Mouse (Mus musculus) right cerebral cortex, adult 18-20 months (tissue): ENCODE results near the gene Bcl2l12.
"Not testable (repeated sequence)": the region's sequence is repeated elsewhere in the genome, so short reads cannot be mapped to it uniquely, and the experiment has no call there.

ENCODE experiments used
- DNase-seq: peaks from one replicate; pipeline ENCODE4 v3.0.0; 2022; ENCODE audit warnings: mixed read lengths

The Bcl2l12 gene

GRCm38 (mm10) chr7:44998501-44998955 lies at the start of gene Bcl2l12:
Bcl2l12 (minus strand) TSS chr7:44998712.
- DNase-seq = no peak

- DNase-seq = no peak
Observed at GRCm38 (mm10) chr7:45047491-45047890, 49.0 kb upstream of the Bcl2l12 start.

- DNase-seq = no peak
Observed at GRCm38 (mm10) chr7:45046853-45047350, 48.4 kb upstream of the Bcl2l12 start.

GRCm38 (mm10) chr7:45045741-45046140 lies 47.2 kb upstream of the Bcl2l12 start:
- no peak for DNase-seq

- DNase-seq = no peak
Observed at GRCm38 (mm10) chr7:45043307-45043706, 44.8 kb upstream of the Bcl2l12 start.

DNA sequence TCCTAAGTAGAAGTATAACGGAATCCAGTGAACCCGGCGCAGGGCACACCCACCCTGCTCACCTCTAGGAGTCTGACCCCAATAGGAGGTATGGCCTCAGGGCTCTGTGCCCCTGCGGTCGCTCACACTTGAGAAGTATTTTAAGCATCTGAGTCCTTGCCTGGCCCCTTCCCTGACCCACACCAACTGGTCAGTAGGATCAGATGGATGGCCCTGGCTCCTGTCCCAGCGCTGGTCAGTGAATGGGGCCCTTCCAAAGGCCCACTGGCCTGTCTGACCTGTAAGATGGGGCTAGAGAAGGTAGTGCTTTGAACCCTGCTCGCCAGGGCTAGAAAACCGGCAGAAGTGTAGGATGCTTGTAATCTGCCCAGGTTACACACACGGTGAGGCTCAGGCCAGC lies 42.3 kb upstream of the Bcl2l12 start:
- no peak for DNase-seq

- no peak for DNase-seq
Observed at GRCm38 (mm10) chr7:45038411-45038810, 39.9 kb upstream of the Bcl2l12 start.

GRCm38 (mm10) chr7:45037720-45038361 lies 39.3 kb upstream of the Bcl2l12 start:
- DNase-seq = no peak

DNA sequence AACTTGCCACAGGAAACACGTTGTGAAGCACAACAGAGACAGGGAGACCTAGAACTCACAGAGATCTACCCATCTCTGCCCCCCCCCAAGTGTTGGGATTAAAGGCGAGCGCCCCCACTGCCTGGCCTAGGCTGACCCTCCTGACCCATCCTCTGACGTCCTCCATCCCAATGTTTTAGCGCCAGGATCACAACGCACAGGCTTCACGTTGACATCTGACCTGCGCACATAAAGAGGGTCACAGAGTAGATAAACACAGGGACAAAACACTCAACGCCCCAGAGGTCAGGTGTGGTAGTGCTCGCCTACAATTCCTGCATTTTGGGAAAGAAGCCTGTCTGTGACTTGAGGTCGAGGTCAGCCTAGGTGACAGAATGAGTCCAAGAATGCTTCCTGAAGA lies 38.2 kb upstream of the Bcl2l12 start:
- no peak for DNase-seq

GRCm38 (mm10) chr7:45035631-45036030 lies 37.1 kb upstream of the Bcl2l12 start:
- DNase-seq = no peak

DNA sequence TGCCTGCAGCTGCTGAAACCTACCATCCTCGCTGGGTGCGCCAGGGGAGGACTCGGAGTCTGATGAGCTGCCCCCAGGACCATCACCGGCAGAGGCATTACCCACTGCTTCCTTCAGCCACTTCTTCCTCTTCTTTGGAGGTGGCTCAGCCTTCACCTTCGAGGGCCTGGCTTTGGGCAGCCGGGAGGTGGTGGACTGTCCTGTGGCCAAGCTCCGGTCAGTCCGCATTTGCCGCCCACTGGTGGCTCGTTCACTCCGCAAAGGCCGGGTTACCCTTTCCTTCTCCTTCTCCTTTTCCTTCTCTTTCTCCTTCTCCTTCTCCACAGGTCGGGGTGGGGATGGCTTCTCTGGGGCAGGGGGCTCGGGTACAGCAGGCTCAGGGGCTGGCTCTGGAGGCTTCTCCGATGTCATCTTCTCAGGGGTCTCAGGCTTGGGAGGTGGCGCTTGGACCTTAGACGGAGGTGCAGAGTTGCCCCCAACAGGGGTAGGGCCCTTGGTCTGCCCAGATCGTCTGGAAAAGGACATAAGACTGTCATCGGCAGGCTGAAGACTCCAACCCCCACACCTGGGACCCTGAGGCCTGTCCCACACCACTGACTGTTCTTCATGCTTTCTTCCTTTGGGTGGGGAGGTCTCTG lies 35.3 kb upstream of the Bcl2l12 start:
- no peak for DNase-seq

DNA sequence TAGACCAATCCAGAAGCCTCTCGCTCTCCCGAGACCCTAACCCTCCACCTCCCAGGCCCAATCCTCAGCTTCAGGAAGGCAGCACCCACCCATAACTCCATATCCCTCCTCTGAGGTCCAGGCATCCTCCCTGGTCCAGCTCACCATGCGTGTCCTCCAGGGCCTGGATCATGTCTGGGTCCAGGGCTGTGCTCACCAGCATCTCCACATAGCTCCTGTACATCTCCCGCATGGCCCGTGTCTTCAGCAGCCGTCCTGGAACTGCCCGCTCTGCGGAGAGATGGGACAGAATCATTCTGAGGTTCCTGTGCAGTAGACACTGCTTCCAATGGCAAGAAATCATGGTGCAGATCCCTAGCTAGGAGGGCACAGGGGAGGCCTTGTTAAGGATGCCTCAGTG lies 32.3 kb upstream of the Bcl2l12 start:
- DNase-seq = no peak

- DNase-seq = no peak
Observed at GRCm38 (mm10) chr7:45029995-45030394, 31.5 kb upstream of the Bcl2l12 start.

DNA sequence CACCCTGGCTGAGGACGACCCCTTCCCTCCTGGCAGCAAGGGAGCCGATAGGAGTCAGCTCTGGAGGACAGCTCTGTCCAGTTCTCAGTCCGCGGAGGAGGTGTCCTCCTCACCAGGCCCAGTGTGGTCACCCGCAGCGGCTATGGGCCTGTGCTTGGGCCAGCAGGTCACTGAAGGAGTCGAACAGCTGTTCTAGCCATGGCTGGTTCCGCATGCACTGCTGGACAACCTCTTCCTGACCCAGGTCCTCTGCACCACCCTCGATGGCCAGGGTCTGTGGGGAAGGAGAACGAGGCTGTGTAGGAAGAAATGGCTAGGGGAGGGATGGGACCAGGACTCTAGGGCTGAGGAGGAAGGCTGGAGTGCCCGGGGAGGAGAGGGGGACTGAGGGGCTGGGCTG lies 29.8 kb upstream of the Bcl2l12 start:
- DNase-seq = no peak

GRCm38 (mm10) chr7:45027761-45028160 lies 29.2 kb upstream of the Bcl2l12 start:
- no peak for DNase-seq

DNA sequence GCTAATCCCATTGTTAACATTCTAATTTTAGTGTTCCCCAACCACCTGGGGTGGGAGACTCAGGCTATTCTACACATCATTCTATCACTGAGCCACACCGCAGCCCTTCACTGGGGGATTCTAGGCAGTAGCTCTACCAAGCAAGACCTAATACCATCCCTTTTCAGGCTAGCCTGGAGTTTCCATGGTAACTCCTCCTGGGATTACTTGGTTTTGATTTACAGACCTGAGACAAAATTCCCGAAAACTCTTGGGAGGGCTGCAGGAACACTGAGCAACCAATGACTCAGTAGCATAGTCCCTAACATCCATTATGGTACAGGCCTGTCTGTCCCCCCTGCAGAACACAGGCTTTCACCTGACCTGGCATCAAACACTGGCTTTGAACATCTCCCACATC lies 27.7 kb upstream of the Bcl2l12 start:
- DNase-seq = no peak

DNA sequence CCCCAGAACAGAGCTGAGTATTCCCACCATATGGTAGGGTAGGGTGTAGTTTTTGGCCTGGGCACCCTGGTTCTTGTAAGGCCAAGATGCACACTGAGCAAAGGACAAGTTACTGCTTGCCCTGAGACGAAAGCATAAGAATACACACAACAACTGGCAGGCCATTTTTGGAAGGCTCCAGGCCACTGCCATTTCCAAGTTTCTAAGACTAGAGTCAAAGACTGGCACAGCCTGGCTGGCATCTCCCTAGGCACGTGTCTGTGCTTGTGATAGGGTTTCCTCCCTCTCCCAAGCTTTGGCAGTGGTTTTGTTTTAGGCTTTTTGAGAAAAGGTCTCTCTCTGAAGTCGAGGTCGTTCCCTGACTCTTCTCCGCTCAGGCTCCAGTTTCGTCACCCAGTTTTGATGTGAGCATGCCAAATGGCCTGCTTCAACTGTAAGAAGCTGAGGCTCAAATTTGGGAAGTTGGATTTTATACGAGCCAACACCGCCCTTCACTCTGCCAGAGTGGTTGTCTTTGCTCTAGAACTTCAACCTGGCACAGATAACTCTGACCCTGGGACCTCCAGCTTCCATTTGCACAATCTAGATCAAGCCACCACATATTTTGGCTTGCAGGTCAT lies 27.2 kb upstream of the Bcl2l12 start:
- DNase-seq = no peak

GRCm38 (mm10) chr7:45024281-45025248 lies 26.1 kb upstream of the Bcl2l12 start:
- no peak for DNase-seq

DNA sequence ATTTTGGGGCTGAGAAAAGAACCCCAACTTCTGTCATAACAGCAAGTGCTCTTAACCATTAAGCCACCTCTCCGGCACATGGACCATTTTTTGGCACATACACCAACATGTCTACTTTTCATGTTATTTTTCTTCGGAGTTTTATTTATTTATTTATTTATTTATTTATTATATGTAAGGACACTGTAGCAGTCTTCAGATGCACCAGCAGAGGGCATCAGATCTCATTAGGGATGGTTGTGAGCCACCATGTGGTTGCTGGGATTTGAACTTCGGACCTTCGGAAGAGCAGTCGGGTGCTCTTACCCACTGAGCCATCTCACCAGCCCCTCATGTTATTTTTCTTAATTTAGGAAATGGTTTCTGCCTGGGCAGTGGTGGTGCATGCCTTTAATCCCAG lies 25.2 kb upstream of the Bcl2l12 start:
- not testable (repeated sequence) for DNase-seq

- DNase-seq = no peak
Observed at GRCm38 (mm10) chr7:45020225-45020624, 21.7 kb upstream of the Bcl2l12 start.

DNA sequence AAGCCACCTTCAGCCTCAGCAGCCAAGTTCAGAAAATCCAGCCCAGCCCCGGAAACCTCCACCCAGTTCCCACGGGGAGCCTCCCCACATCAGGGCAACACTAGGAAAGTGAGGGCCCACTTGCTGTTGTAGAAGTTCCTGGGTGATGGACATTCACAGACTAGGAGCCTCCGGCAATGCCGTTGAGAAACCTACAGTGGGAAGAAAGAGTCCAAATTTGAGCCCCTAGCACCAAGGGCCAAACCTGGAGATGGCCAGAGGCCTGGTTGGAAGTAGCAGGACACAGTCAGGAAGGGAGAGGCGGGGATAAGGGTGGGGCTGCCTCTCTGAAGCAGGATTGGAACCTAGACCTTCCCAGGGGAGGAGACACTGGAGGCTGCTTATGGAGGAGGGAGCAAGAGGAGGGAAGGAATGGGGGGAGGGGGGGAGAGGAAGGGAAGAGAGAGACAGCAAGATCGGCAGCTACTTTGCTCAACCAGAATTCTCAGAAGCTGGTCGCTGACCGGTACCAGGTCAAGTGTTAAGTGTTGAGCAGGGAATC lies 20.6 kb upstream of the Bcl2l12 start:
- DNase-seq = peak; percentile 44

DNA sequence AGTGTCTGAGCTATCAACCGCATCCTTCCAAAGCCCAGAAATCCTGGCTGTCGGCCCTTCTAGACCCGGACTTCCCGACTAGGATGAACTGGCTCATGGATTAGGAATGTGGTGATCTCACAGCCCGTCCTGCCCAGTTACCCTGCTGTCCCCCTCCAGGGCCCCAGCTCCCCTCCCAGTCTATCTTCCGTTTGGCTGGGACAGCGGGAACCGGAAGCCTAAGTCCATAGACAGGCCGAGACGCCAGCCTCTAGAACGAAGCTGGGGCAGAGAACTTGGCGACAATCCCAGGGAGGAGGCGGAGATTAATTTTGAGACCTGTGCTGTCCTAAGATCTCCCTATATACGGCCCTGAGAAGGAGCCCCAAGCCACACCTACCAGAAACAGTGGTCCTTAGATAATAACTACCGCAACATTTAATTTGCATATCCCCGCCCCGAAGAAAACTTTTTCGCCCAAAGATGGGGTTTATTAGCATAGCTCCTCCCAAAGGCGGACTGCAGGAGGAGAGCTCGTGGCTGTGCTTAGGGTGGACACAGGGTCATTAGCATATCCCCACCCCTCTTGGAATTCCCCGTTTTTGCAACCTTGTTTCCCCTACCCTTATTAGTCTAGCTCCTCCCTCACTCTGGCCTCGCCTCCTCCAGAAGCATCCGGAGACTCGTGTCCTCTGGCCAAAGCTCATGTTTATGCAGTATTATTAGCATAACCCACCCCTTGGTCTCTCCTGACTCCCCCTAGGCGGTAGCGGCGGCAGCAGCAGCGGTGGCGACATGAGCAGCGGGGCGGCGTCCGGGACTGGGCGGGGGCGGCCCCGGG lies 18.9 kb upstream of the Bcl2l12 start, which contains the start of gene Rras:
Gene Rras, plus strand, starts transcription at position 720 of the 820 bp plus-strand sequence.
- DNase-seq = peak; percentile 91
